Mouse (Mus musculus) liver (tissue): Measurements from ENCODE around the gene Wsb1.
"Not testable (repeated sequence)": the region's sequence is repeated elsewhere in the genome, so short reads cannot be mapped to it uniquely, and the experiment has no call there.

Source experiments
- DNase-seq: peaks from one replicate; pipeline ENCODE4 v3.0.0-alpha.2; 2020; ENCODE audit warnings: mixed read lengths

Gene Wsb1

DNA sequence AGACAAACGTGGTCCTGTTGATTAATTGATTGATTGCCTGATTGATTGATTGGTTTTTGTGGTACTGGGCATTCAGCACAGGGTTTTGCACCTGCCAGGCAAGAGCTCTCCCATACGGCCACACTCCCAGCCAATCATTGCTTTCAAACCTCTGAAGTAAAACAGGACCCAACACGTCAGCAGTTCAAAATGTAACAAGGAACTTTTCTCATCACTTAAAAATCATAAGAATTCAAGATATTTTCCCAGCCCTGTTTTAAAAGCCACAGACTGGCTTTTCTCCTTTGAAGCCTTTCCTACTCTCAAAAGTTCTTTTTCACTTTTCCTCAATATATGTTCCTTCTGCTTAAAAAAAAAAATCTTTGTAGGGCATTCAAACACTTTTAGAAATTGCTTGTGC lies 9.9 kb upstream of the Wsb1 start:
- DNase-seq, result no peak

DNA sequence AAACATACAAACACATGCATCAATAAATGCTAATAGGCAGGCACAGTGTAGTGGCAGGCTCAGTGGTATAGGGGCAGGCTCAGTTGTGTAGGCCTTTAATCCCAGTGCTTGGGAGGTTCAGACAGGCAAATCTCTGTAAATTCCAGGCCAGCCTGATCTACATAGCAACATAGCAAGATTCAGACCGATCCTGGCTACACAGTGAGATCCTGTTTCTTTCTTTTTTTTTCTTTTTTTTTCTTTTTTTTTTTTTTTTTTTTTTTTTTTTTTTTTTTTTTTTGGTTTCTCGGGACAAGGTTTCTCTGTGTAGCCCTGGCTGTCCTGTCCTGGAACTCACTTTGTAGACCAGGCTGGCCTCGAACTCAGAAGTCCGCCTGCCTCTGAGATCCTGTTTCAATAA lies 5.7 kb upstream of the Wsb1 start:
- DNase-seq, result not testable (repeated sequence)

DNA sequence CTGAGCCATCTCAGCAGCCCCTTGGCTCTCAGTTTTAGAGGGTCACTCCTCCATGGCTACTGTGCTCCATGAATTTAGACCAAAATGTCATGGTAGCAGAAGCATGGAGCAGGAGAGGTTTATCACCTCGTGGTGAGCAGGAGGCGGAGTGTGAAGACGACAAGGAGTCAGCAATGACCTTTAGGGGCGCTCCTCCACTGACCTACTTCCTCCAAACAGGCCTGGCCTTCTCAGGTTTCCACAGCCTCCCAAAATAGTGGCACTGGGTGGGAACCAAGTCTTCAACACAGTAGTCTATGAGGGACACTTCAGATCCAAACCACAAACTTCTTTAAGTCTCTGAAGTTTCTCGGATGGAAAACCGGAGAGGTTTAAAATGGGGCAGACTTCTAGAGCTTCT lies 4.3 kb upstream of the Wsb1 start:
- no peak for DNase-seq

DNA sequence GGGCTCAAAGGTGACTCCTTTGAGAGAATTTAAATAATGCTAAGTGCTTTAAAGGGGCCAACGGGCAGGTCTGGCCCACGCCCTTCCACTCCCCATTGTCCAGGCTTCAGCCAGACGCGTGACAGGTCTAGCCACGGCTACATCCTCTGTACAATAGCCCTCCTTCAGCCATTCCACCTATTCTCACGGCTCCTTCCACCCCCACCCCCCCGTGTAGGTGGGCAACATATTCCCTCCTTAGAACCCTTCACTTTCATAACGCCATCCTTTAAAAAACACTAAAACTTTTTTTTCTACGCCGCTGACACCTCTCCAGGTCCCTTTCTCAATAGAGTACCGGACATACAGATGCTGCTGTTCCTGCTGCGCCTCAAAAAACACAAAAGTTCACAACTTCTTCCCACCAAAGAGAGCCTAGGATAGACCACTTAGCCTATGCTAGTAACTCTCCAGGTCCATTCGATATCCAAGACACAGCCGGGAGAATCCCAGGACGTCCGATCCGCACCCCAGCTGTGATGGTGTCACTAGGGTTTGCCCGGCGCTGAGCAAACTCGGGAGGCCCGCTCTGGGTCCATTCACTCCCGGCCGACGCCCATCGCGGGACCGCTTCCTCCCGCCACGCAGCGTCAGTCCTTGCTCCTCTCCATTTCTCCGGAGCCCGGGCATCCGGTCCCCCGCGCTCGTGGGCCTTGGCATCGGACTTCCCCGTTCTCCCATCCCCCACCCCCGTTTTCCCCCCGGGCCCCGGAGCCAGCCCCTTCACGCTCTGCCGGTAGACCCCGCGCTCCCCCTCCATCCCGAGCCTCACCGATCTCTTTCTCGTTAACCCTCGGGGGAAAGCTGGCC lies 705 bp downstream of the Wsb1 start:
- DNase-seq, result peak; percentile 74

DNA sequence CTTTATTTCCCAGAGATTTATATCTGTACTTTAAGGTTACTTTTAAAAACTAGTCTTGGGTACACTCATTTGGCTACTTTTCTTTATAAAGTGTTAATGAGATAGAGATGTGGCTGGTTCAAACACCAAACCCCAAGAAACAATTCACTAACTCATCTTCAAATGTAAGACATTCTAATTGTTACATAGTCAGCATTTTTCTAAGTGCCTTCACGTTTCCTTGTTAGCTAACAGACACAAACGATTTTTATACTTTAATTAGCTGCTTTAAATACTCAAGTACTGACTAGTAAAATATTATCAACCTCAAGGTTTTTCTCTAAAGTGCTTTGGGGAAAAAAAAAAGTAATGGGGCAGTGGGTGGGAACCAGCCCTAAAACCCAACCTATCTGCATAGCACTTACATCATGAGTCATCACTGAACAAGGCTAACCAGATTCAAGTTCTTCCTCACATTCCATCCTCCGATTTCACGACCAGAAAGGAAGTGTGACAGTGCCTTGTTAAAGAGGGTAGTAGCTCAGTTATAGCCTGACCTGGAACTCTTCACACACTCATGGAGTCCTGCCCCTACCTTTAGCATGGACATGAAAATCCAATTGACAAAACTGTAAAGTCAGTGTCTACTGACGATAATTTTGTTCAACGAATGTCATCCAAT lies 1.5 kb downstream of the Wsb1 start:
- DNase-seq, result no peak

DNA sequence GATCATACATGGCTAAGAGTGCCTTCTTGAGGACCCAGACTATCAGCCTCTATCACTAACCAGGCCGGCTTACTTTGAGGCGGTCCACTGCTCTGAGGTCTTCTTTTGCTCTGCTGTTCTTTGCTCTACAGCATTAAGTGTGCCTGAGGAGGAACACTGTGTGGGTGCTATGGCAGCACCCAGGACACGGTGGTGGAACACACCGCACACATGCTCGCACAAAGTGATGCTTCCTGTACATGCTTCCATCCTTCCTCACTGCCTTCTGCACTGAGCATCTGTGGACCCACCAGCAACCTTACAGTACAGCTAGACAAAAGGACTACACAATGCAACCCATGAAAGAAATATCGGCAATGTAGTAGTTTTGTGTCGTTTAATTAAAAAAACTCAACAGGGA lies 15.4 kb downstream of the Wsb1 start:
- no peak for DNase-seq

DNA sequence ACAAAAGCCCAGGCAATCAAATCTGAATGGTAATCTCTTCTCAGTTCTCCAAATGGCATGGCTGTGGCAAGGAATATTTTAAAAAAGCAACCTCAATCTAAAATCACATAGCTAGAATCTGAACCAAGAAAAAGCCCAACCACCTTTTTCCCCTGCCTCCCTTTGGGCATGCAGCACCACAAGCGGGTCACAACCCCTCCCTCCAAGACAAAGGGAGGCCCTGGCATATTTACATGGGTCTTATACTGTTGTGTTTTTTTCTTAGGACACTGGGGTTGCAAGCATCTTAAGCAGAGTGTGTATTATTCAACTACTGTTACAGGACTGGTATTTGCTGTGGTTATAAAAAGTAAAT lies 16.1 kb downstream of the Wsb1 start:
- no peak for DNase-seq

DNA sequence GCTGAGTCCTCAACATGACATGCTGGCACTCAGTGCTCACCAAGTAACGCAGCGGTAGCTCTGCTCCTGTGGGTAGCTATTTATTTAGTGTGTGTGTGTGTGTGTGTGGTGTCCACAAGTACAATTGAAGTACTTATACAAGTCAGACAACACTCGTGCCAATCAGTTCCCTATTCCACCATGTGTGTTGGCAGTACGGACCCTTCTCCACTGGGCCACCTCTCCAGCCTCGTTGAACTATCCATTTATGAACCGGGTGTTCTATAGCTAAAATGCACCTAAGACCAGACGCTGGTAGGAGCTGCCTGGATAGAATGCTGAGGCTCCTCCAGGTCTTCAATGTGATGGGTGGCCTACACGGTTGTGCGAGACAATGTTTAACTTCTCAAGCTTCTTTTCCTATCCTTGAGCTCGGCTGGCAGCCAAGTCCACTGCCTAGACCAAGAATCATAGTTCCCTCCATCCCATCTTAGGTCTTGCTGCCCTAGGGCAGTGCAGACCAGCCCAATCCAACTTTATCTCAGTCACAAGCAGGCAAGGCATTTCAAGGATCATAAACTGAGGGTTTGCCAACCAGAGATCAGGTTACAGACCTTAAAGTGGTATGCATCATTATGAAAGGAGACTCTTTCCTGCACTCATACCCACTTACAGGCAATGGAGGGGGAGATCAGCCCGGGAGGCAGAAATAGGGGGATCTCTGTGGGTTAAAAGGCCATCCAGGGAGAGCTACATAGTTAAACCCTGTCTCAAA lies 16.6 kb downstream of the Wsb1 start:
- no peak for DNase-seq

DNA sequence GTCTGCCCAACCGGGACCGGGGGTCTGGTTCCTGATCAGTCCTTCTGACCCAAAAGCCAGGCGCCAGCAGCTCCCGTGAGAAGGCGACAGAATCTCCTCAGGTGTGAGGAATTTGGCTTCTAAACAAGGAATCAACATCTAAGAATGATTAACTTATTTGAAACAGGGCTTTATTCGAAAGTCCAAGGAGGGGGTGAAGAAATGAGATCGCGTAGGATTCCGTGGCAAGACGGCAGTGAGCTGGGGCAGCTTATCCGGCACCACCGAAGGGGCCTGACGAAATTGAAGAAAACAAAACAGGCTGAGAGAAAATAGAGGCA lies 24.3 kb downstream of the Wsb1 start:
- no peak for DNase-seq

DNA sequence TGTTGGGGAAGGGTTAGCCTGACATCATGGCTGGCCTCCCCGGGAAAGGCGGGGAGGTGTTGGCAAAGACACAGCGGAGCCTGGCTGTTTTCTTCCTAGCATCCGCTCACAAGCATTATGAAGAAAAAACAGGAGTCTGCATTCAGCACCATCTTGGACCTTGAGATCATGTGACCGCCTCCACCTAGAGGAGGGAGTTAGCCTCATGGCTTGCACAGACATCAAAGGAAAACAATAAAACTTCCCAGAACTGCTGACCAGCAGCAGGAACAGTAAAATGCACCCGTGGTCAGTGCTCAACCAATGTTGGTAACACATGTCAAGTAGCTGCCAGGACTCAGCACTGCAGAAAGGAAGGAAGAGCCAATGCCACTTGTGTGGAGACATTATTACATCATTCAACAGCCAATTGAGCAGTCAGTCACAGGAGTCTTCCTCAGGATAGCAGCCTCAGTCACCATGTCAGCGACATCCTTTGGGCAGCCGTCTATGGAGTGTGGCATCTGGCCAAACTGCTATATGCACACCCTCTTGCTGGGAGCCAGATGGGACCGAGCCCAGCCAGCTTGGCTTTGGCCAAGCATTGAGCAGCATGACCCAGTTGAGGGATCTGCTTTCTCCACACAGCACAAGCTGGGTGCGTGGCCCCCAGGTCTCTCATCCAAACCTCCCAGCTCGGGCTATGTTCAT lies 24.8 kb downstream of the Wsb1 start:
- DNase-seq, result no peak

DNA sequence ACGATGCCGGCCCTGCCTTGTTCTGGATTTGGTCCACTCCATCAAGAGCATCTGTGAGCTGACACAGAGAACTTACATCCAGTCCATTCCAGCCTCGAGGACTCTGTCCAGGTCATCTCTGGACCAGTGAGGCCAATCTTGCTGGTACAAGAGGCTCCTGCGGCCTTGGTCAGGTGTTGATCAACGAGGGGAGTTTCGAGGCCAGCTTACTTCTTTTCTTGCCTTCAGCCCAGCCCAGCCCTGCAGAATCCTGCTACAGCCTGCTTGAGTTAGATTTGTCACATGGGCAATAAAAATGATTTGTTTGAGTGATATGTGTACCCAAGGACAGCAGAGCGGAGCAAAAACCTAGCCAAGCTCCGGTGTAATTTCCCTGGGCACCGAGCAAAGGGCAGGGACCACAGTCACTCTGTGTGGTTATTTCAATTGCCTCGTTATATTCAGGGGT lies 25.4 kb downstream of the Wsb1 start:
- DNase-seq, result no peak

DNA sequence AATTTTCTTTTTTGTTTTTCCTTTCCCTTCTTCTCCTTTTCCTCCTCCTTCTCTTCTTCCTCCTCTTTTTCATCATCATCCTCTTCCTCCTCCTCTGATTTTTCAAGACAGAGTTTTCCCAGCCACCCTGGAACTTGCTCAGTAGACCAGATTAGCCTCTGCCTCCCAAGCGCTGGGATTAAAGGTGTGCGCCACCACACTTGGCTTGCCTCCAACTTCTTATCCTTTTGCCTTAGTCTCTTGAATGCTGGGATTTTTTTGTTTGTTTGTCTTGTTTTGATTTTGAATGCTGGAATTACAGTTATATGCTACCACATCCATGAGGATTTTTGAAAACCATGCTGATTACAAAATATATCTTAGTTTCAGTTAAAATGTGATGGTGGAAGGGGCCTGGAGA lies 26.4 kb downstream of the Wsb1 start:
- no peak for DNase-seq

DNA sequence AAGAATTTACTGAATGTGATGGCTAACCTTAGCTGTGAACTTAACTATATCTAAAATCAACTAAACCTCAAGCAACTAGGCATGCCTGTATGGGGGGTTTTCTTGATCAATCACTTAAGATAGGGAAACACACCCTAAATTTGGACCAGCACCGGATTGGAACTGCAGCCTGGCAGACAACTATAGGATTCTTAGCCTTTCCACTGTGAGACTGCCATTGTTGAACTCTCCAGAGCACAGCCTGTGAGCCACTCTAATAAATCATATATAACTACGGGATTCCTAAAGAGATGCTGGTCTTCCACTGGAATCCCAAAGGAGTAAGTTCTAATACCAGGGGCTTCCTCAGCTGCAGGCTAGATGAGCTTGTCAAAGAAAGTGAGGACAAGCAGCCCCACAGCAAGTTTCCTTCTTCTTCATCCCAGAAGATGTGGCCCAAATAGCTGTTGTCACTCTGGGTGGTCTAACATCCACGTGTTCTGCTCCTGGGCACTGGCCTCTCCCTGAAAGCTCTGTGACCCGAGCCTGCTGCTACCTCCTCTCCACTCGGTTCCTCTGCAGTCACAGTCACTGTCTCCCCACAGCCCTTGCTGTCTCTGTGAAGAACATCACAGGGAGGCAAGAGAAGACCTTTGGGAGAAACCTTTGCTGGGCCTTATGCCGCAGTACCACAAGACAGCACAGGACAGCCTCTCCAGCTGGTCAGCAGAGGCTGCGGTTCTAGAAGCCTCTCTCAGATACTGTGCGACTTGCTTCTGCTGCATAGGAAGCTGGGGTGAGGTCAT lies 28.9 kb downstream of the Wsb1 start:
- DNase-seq, result no peak

DNA sequence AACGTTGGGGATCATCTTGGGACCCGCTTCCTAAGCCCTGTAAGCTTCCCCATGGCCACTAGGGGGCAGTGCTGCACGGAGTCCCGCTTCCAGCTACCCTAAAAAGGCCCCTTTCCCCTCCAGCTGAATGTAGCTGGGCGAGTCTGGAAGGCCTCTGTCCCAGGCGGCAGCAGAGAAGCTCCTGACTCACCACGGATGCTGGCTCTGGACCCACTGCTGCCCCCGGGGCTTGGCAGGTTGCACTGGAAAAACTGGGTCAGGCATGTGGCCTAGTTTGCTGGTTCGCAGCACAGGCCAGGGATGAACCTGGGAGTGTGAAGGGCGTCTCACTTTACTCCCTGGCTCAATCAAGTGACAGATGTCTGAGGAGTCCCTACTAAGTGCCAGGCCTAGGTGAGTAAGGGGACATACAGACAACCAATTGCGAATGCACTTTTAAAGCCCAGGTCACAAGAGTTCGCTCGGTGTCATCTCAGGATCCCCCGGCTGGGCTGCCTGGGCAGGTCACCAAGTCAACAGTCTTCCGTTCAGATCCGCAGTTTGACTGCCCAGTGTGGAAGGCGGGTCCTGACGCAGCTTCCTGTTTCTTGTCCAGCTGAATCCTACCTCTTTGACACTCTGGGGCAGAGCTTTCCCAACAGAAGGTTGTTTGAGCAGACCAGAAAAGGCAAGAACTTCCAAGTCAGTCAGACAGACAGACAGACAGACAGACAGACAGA lies 29.8 kb downstream of the Wsb1 start:
- DNase-seq, result peak; percentile 84

DNA sequence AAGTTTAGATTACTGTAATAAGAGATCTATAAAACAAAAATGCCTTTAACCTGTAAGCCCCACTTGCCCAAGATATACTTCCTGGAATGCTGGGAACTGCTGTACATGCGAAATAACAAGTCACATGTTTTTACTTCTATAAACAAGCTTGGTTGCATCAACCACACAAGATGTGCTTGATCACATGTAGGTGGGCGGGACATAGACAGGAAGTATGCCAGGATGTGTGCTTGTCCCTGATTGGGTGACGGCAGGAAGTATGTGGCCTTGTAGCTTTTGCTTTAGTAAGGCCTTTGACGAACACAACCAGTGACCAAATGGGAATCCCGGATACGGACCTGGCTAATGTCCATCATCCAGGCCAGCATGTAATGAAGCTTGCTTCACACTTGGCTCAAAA lies 31.1 kb downstream of the Wsb1 start:
- DNase-seq, result peak; percentile 26

DNA sequence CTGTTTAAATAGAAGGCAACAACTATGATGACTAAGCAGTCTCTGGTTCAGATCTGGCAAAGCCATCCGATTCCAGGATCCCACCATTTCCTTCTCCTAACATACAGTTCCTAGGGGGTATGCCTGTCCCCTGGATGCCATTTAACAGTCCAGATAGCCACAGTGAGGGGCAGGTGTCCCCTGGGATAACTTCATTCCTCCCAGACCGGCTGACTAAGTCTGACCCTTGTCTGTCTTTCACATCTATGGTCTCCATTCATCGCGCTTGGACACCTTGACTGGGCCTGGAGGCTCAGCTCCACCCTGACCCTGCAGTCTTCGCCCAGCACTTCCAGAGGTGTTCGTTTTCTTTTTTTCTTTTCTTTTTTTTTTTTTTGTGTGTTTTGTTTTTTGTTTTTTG lies 31.8 kb downstream of the Wsb1 start:
- no peak for DNase-seq

DNA sequence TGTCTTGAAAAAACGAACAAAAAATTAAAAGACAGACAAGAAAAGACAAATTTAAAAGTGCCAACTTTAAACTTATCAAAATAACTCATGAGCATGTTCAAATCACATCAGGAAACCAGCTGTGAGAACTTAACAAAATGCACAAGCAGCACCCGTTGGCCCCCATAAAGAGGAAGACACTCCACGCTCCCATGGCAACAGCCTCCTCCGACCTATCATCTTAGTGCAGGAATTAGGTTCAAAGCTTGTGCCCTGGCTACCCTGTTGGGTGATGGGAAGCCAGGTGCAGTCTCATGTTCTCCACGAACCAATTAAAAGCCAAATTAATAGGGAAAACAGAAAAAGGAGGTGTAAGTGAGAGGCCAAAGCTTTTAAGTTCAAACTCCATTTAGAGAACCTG lies 32.8 kb downstream of the Wsb1 start:
- DNase-seq, result no peak

DNA sequence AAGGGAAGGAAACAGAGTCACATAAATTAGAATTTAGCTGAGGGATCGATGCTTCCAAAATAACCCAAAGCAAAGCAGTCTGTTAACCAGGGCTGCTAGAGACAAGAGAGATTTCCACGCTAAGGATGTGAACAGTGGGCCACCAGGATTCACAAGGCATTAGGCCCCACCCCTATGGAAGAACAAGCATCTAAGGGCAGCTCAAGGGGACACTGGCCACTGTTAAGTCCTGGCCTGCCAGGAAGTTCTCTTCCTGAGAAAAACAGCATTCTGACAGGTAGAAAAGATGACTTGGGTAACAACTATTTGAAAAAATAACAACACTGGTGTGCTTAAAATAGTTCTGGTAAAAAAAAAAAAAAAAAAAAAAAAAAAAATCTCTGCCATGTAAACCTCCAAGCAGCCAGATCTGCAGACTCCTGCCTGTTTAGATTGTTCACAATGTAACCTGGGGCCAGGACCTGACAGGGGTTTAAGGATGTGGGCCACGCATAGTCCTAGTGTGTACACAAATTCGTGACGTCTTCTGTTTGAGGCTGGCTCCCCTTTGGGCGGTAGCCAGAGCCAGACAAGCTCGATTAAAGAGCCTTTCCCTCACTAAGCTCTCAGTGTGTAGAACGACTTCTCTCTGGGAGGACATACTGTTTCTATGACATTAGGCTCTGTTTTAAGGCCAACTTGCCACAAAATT lies 35.4 kb downstream of the Wsb1 start:
- DNase-seq, result no peak

DNA sequence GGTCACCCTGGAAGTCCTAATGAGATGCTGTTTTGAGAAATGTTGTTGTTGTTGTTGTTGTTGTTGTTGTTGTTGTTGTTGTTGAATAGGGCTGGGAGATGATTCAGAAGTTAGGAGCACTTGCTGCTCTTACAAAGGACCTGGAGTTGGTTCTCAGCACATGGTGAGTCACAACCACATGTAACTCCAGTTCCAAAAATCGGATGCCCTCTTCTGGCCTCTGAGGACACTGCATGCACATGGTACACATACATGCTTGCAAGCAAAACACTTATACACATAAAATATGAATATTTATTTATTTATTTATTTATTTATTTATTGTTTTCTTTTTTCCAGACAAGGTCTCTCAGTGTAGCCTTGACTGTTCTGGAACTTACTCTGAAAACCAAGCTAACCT lies 36.4 kb downstream of the Wsb1 start:
- DNase-seq, result no peak

DNA sequence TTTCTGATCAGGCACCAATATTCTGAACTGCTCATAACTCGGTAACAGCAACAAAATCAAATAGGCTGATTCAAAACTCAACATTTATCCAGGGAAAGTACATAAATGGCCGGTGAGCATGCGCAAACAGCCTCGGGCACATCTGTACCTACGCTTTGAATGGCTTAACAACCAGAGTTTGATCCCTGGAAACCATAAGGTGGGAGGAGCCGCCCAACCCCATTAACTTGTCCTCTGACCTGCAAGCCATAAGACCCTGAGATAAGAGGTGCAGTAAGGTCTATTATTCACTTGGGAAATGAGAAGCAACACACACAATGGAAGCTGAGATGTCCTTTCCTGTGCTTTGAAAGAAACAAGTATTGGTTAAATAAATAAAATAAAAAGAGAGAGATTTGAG lies 37.3 kb downstream of the Wsb1 start:
- no peak for DNase-seq

DNA sequence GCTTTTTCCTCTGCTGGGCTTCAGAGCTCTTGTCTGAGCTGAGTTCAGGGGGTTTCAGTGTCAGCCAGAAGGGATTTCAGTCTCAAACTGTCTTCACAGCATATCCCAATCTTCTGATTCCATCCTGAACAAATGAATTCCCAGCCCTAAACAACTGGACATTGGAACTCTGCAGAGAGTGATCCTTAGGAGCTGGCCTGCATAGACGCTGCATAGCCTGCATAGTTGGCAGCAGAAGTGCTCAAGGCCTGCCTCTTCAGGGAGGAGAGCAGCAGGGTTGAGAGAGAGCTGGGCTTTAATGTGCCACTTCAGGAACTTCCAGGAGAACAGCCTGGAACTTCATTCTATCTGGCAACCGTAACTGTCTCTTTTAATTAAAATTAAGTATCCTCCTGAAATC lies 38.9 kb downstream of the Wsb1 start:
- no peak for DNase-seq
